Mouse (Mus musculus) intestine, embryonic 14.5 days (tissue): ENCODE results near the gene Nek8. TPM values are rescaled to one million over a fixed set of nuclear protein-coding genes. Genes with fewer than 3 reads are reported as not detected.
A peak's percentile ranks its signal among the peaks of the same experiment; 100 is the strongest.

Experiments used
- ATAC-seq: fragments of 200-750 bp; cut with Nextera tagmentation; replicated peaks from 2 replicates; pipeline ENCODE4 v1.8.0; 2017; ENCODE audit warnings: low read depth, moderate number of reproducible peaks, moderate TSS enrichment, moderate library complexity; ENCODE audit not compliant: low FRiP score, low TSS enrichment
- DNase-seq: peaks from one replicate; pipeline ENCODE4 v3.0.0-alpha.2; 2018; ENCODE audit warnings: low spot score
- H3K27ac ChIP-seq: fragments of 300-500 bp; sonication (generic); 2 replicates; pipeline ENCODE4 v1.5.1; 2014; ENCODE audit warnings: low read depth, mild to moderate bottlenecking, control low read depth
- H3K27me3 ChIP-seq: fragments of 300-500 bp; sonication (generic); replicated peaks from 2 replicates; pipeline ENCODE4 v1.6.1; 2014; ENCODE audit warnings: low read length, control low read depth; ENCODE audit not compliant: control insufficient read depth, insufficient read depth
- H3K36me3 ChIP-seq: fragments of 300-500 bp; sonication (generic); 2 replicates; pipeline ENCODE4 v1.6.1; 2014; ENCODE audit warnings: low read length, control low read depth; ENCODE audit not compliant: control insufficient read depth, insufficient read depth
- H3K4me1 ChIP-seq: fragments of 300-500 bp; sonication (generic); replicated peaks from 2 replicates; pipeline ENCODE4 v1.6.1; 2014; ENCODE audit warnings: low read length, control low read depth, mixed read lengths; ENCODE audit not compliant: control insufficient read depth, insufficient read depth
- H3K4me2 ChIP-seq: fragments of 300-500 bp; sonication (generic); 2 replicates; pipeline ENCODE4 v1.6.1; 2014; ENCODE audit warnings: low read length
- H3K4me3 ChIP-seq: fragments of 300-500 bp; sonication (generic); 2 replicates; pipeline ENCODE4 v1.5.1; 2014; ENCODE audit warnings: low read depth, low read length, control low read depth, mixed read lengths
- H3K9ac ChIP-seq: fragments of 300-500 bp; sonication (generic); 2 replicates; pipeline ENCODE4 v1.6.1; 2014; ENCODE audit warnings: mild to moderate bottlenecking, low read length
- H3K9me3 ChIP-seq: fragments of 300-500 bp; sonication (generic); 2 replicates; pipeline ENCODE4 v1.6.1; 2016; ENCODE audit warnings: low read length, control low read depth; ENCODE audit not compliant: control insufficient read depth
- WGBS: fragments of 180-500 bp; shearing (Covaris S2); extraction: QIAGEN DNeasy Blood & Tissue Kit; methylation state at CpG from one replicate; pipeline ENCODE4 v1.1.7; 2014; 5-methylcytosine and 5-hydroxymethylcytosine counted together
- polyA plus RNA-seq: library from polyadenylated mRNA; unstranded; fragments of >200 nt; fragmentation: Nextera tagmentation; extraction: Ambion mirVana; gene quantifications from 2 replicates; pipeline ENCODE4 v1.2.1, GENCODE M21; 2014

Gene Nek8
- polyA plus RNA-seq, 1 experiment from 2014 or later: 15.4 TPM

- ATAC-seq (peak; percentile 17; the same call in 1 of the 2 replicates), DNase-seq (peak; percentile 90)
- Histone ChIP-seq H3K27me3 (no peaks in the 10 kb centered on the region), H3K4me1 (peaks cover 29% of the 10 kb centered on the region), H3K9ac (peak overlapping the region; percentile 99), H3K4me2 (peak overlapping the region; percentile 82), H3K27ac (peak overlapping the region; percentile 98), H3K9me3 (no peaks in the 10 kb centered on the region), H3K4me3 (peak overlapping the region; percentile 100), H3K36me3 (peaks cover 23% of the 10 kb centered on the region)
- WGBS: 3% methylated on average over 16 of the region's 16 CpGs
Measured at GRCm38 (mm10) chr11:78165761-78166109, 10.7 kb downstream of the Nek8 start.

GRCm38 (mm10) chr11:78164924-78165760, 11.3 kb downstream of the Nek8 start, which contains the start of gene Traf4:
Gene Traf4 (minus strand): TSS chr11:78165589.
- peaks cover 29% of the 10 kb centered on the region for H3K36me3 ChIP-seq
- peak within 1 kb of the TSS; percentile 98 for H3K27ac ChIP-seq
- DNase-seq: peak; percentile 88
- no peaks in the 10 kb centered on the region for H3K9me3 ChIP-seq
- WGBS: under 1% methylated on average over 69 of the region's 78 CpGs
- peaks cover 29% of the 10 kb centered on the region for H3K4me1 ChIP-seq
- H3K27me3 ChIP-seq: no peaks in the 10 kb centered on the region
- peak within 1 kb of the TSS; percentile 82 for H3K4me2 ChIP-seq
- H3K9ac ChIP-seq: peak within 1 kb of the TSS; percentile 99
- ATAC-seq: peak; percentile 79
- H3K4me3 ChIP-seq: peak within 1 kb of the TSS; percentile 100

- H3K27me3 ChIP-seq: no peaks in the 10 kb centered on the region
- peak overlapping the region; percentile 99 for H3K9ac ChIP-seq
- peaks cover 35% of the 10 kb centered on the region for H3K36me3 ChIP-seq
- H3K4me2 ChIP-seq: peak overlapping the region; percentile 82
- H3K27ac ChIP-seq: peak overlapping the region; percentile 98
- DNase-seq (no peak), ATAC-seq (0 out of 2 replicates have a peak, but pooled peaks have one; percentile 0)
- H3K9me3 ChIP-seq: no peaks in the 10 kb centered on the region
- H3K4me3 ChIP-seq: peak overlapping the region; percentile 100
- under 1% methylated on average over 14 of the region's 14 CpGs for WGBS
- peaks cover 29% of the 10 kb centered on the region for H3K4me1 ChIP-seq
Measured at GRCm38 (mm10) chr11:78164604-78164923, 11.9 kb downstream of the Nek8 start.

GRCm38 (mm10) chr11:78163681-78164603, 12.5 kb downstream of the Nek8 start:
- Histone ChIP-seq H3K9me3 (no peaks in the 10 kb centered on the region), H3K36me3 (peaks cover 40% of the 10 kb centered on the region), H3K27ac (peak overlapping the region; percentile 98), H3K4me2 (peak overlapping the region; percentile 82), H3K27me3 (no peaks in the 10 kb centered on the region), H3K4me1 (peaks cover 29% of the 10 kb centered on the region), H3K9ac (peak overlapping the region; percentile 99), H3K4me3 (peak overlapping the region; percentile 100)
- DNase-seq (peak; percentile 87), ATAC-seq (peak; percentile 69)
- WGBS: under 1% methylated on average over 22 of the region's 22 CpGs

- no peak for ATAC-seq
Measured at GRCm38 (mm10) chr11:78163045-78163444, 13.4 kb downstream of the Nek8 start.

GRCm38 (mm10) chr11:78162504-78162903, 14.0 kb downstream of the Nek8 start:
- peaks cover 29% of the 10 kb centered on the region for H3K4me1 ChIP-seq
- H3K4me3 ChIP-seq: no peak overlapping the region
- ATAC-seq (no peak), DNase-seq (no peak)
- peak overlapping the region; percentile 98; the same call in 1 of the 2 replicates for H3K27ac ChIP-seq
- H3K36me3 ChIP-seq: peaks cover 54% of the 10 kb centered on the region
- H3K9me3 ChIP-seq: no peaks in the 10 kb centered on the region
- H3K9ac ChIP-seq: peak overlapping the region; percentile 99; the same call in 1 of the 2 replicates
- H3K4me2 ChIP-seq: peak overlapping the region; percentile 82
- H3K27me3 ChIP-seq: no peaks in the 10 kb centered on the region
- 62% methylated on average over 6 of the region's 6 CpGs for WGBS

More at GRCm38 (mm10) chr11:78163045-78163444, 13.4 kb downstream of the Nek8 start:
- no peak for DNase-seq
- peak overlapping the region; percentile 98; the same call in 1 of the 2 replicates for H3K27ac ChIP-seq
- H3K4me2 ChIP-seq: peak overlapping the region; percentile 82
- peak overlapping the region; percentile 99 for H3K9ac ChIP-seq
- no peaks in the 10 kb centered on the region for H3K9me3 ChIP-seq
- peaks cover 29% of the 10 kb centered on the region for H3K4me1 ChIP-seq
- 65% methylated on average over 2 of the region's 2 CpGs for WGBS
- peak overlapping the region; percentile 100 for H3K4me3 ChIP-seq
- peaks cover 48% of the 10 kb centered on the region for H3K36me3 ChIP-seq
- H3K27me3 ChIP-seq: no peaks in the 10 kb centered on the region

- no peak overlapping the region for H3K9ac ChIP-seq
Measured at GRCm38 (mm10) chr11:78161968-78162367, 14.5 kb downstream of the Nek8 start.

GRCm38 (mm10) chr11:78161169-78161568, 15.3 kb downstream of the Nek8 start:
- Histone ChIP-seq H3K4me1 (peaks cover 24% of the 10 kb centered on the region), H3K9ac (no peak overlapping the region), H3K27ac (no peak overlapping the region), H3K9me3 (no peaks in the 10 kb centered on the region), H3K36me3 (peaks cover 67% of the 10 kb centered on the region), H3K4me2 (no peak overlapping the region), H3K27me3 (no peaks in the 10 kb centered on the region), H3K4me3 (no peak overlapping the region)
- no peak for ATAC-seq
- 93% methylated on average over 14 of the region's 14 CpGs for WGBS
- DNase-seq: no peak

More at GRCm38 (mm10) chr11:78161968-78162367, 14.5 kb downstream of the Nek8 start:
- ATAC-seq (no peak), DNase-seq (no peak)
- Histone ChIP-seq H3K9me3 (no peaks in the 10 kb centered on the region), H3K4me1 (peaks cover 29% of the 10 kb centered on the region), H3K36me3 (peaks cover 59% of the 10 kb centered on the region), H3K4me2 (no peak overlapping the region), H3K27ac (no peak overlapping the region), H3K4me3 (no peak overlapping the region), H3K27me3 (no peaks in the 10 kb centered on the region)
- 56% methylated on average over 4 of the region's 4 CpGs for WGBS
